17 mouse cellular contexts compared by ENCODE assay signal in genomic region chr2:102667981-102668380, GRCm38 (mm10). TPM values are rescaled to one million over a fixed set of nuclear protein-coding genes. Genes with fewer than 3 reads are reported as not detected.
"Had no signal": no experiment of that assay in that cellular context is flagged by ENCODE, and none has a peak within 500 bp of the region (broad histone marks: within the 10 kb centered on the region; RNA-seq: fewer than 3 reads in every experiment).

No protein-coding gene starts in this region.

- ATAC-seq: intestine, postnatal 0 days; liver, postnatal 0 days; lung, postnatal 0 days; midbrain, embryonic 15.5 days had no signal

- H3K9me3 ChIP-seq: limb, embryonic 12.5 days; limb, embryonic 15.5 days; midbrain, embryonic 15.5 days had no signal

- H3K4me3 ChIP-seq: limb, embryonic 12.5 days; limb, embryonic 15.5 days; midbrain, embryonic 15.5 days had no signal

- H3K9ac ChIP-seq: limb, embryonic 12.5 days; limb, embryonic 15.5 days; liver, embryonic 14.5 days; liver, postnatal 0 days; midbrain, embryonic 15.5 days had no signal

- H3K36me3 ChIP-seq: limb, embryonic 12.5 days; limb, embryonic 15.5 days; midbrain, embryonic 15.5 days had no signal

- DNase-seq: kidney, adult 2 months; kidney, postnatal 25 days; left cerebral cortex, postnatal 4 days; liver, postnatal 0 days; thymus, adult 18-20 months; thymus, postnatal 36 days had no signal

- H3K27me3 ChIP-seq: midbrain, embryonic 15.5 days had no signal

- H3K27ac ChIP-seq: kidney, postnatal 0 days; limb, embryonic 12.5 days; limb, embryonic 15.5 days; liver, embryonic 14.5 days; macrophage; midbrain, embryonic 15.5 days had no signal

- H3K4me2 ChIP-seq: limb, embryonic 12.5 days; limb, embryonic 15.5 days; liver, embryonic 11.5 days; midbrain, embryonic 11.5 days; midbrain, embryonic 15.5 days had no signal

RNA-seq across cellular contexts. Expression of gene Slc1a2, which starts 9.5 kb away (rescaled TPM):
- total RNA-seq: megakaryocyte-erythroid progenitor cell, adult 5-6 weeks had no signal
